Mouse (Mus musculus) right cerebral cortex, postnatal 36 days (tissue): Measurements from ENCODE around the gene Izumo2.

Source experiments
- DNase-seq, 2 experiments: peaks; one replicate each; pipeline ENCODE4 v3.0.0; 2022; ENCODE audit warnings: low spot score in 2 of 2, mixed read lengths in 1 of 2

Gene Izumo2

GRCm38 (mm10) chr7:44708574-44708973, at the start of gene Izumo2:
TSS of gene Izumo2 (plus strand) at chr7:44708742.
- no peak for DNase-seq

DNA sequence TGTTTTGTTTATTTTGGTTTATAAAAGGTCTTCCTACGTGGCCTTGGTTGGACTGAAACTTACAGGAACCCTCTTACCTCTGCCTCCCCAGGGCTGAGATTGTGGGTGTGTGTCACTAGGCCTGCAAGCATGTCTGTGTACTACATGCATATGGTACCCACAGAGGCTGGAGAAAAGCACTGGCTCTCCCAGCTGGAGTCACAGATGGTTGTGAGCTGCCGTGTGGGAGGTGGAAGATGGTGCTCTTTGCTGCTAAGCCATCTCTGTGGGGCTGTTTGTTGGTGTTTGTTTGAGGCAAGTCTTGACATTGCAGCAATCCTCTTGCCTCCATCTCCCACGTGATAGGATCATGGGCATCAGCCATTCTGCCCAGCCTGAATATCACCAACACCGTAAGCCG, 47.3 kb upstream of the Izumo2 start:
- peak; percentile 56 to 64 for DNase-seq

GRCm38 (mm10) chr7:44662168-44662567, 46.4 kb upstream of the Izumo2 start:
- no peak for DNase-seq

DNA sequence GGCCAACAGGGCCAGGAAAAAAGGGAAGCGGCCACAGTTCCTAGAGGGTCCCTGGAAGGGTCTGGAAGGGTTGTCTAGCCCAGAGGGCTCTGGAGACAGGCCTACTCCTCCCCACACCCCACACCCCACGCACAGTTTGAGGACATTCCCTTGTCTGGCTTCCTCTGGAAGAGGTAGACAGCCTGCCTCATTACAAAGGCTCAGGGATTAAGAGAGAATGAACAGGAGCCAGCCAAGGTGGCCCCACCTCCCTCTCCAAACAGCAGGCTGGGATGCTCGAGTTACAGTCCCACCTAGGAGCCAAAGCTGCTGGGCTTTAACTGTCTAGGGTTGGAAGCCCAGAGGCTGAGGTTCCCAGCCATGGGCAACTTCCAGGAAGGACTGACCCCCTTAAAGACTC, 46.0 kb upstream of the Izumo2 start:
- no peak for DNase-seq

DNA sequence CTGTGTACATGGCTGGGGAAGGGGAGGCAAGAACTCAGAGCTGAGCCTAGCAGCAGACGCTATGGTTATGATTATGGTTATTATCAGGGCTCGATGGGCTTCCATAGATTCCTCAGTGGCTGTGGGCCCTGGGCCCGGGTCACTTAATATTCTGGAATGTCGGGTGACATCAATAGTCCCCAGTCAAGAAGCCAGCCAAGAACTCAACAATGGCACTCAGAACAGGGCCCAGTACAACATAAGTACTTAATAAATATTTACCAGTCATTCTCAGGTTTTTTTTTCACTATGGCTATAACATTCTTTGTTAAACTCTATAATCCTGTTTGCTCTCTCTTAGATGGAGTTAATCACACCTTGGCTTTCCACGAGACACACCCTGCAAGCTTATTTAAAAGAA, 45.0 kb upstream of the Izumo2 start:
- no peak for DNase-seq

GRCm38 (mm10) chr7:44664731-44665130, 43.8 kb upstream of the Izumo2 start:
- no peak for DNase-seq

DNA sequence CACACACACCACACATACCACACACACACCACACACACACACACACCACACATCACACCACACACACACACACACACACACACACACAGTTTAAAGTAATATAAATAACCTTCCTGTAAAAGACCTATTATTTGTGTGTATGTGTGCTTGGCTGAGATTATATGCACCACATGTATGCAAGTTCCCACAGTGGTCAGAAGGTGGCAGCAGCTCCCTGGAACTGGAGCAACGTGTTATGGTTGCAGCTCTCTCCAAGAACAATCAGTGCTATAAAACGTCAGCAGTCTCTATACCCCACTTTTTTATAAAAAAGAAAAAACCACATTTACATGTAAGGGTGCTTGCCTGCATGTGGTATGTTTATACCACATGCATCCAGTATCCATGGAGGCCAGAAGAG, 42.1 kb upstream of the Izumo2 start:
- no peak for DNase-seq

DNA sequence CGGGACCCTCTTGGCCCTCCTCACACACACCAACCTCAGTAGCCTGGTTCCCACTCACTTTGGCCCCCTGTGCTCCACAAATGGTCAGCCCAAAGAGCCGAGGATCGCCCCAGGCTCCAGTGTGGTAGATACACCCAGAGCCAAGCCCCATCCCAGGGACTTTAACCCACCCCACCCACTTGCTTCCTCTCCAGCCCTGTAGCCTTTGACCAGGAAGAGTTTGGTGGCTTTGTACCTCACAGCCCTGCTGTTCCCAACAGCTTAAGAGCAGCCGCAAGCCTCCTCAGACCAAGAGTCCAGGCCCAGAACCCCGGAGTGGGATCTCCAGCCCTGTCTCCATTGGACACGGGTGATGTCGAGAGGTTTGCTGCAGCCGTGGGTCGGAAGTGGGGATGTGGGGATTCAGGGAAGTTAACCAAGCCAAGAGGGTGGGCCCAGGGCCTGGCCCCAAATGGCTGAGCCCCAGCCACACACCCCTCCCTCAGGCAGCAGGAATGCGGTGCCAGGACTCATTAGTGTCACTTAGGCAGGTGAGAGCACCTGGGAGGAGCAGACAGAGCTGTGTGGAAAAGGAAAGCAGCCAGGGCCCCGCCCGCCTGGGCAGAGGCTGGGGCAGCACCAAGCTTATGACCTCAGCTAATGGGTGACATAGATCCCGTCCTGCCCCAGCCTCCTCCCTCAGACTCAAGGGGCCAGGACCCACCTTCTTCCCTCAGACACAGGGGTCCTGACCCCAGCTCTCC, 40.4 kb upstream of the Izumo2 start:
- DNase-seq, result no peak

- no peak for DNase-seq
These were observed 39.4 kb upstream of the Izumo2 start for GRCm38 (mm10) chr7:44669103-44669502.

DNA sequence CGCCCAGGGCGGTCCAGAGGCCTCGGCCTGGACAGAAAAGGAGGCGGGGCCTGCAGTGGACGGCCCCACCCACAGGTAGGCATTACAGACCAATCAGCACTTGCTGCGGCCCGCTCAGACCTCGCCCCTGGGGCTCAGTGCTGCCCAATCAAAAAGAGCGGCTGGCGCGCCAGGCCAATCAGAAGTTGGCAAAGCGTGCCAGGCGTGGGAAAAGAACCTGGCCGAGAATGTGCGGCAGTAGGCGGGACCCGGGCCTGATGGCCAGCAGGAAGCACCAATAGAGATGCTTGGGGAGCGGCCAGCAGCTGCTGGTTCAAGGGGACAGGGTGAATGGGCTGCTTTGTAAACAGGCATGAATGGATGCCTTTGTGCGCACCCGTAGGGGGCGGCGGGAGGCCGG, 37.7 kb upstream of the Izumo2 start, which contains the start of gene Myh14:
Gene Myh14, minus strand, starts transcription at position 41 of the 400 bp plus-strand sequence.
- peak; percentile 88 to 92 for DNase-seq

DNA sequence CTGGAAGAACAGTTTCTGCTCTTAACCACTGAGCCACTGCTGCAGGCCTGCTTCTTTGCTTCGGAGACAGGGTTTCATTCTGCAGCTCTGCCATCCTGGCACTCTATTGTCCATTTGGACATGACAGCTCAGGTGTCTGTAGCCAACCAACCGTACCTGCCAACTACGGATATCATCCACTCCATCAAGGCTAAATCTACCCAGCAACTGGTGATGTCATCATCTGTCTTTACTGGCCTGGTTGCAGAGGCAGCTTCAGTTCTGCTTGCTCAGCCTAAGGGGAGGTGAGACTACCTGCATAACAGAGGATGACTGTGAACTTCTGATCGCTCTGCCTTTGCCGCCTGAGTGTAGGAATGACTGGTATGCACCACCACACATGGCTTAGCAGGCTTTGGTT, 36.3 kb upstream of the Izumo2 start:
- no peak for DNase-seq

DNA sequence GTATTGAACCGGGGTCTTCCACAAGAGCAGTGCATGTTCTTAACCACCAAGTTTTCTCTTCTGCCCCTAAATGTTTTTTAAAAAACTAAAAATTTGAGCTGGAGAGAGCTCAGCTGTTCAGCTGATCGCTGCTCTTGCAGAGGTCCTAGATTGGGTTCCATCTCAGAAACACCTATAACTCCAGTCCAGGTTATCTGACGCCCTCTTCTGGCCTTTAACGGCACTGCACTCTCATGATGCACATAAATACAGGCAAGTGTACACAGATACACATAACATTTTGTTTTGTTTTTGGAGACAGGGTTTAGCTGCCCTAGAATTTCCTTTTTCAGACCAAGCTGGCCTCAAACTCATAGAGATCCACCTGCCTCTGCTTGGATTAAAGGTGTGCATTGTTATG, 34.0 kb upstream of the Izumo2 start:
- no peak for DNase-seq

- DNase-seq, result no peak
These were observed 33.4 kb upstream of the Izumo2 start for GRCm38 (mm10) chr7:44675171-44675570.

GRCm38 (mm10) chr7:44676126-44676525, 32.4 kb upstream of the Izumo2 start:
- DNase-seq, result no peak

DNA sequence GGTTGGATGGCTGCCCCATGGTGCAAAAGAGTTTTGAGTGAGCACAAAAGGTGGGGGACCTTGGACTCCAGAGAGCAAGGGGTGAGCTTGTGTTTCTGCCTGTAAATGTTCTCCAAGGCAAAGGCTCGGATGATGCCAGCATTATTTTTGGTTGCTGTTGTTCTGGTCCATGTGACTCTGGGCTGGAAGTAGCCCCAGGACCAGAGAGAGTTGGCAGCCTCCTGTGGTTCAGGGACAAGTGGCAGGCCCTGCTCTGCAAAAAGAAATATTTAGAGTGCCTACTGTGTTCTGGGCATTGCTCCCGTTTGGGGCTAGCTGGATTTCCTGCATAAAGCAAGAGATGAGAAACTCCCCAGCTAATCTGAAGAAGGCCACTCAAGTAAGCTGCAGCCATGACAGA, 31.9 kb upstream of the Izumo2 start:
- DNase-seq, result peak; percentile 49 to 50

- no peak for DNase-seq
These were observed 24.9 kb upstream of the Izumo2 start for GRCm38 (mm10) chr7:44683656-44684055.

DNA sequence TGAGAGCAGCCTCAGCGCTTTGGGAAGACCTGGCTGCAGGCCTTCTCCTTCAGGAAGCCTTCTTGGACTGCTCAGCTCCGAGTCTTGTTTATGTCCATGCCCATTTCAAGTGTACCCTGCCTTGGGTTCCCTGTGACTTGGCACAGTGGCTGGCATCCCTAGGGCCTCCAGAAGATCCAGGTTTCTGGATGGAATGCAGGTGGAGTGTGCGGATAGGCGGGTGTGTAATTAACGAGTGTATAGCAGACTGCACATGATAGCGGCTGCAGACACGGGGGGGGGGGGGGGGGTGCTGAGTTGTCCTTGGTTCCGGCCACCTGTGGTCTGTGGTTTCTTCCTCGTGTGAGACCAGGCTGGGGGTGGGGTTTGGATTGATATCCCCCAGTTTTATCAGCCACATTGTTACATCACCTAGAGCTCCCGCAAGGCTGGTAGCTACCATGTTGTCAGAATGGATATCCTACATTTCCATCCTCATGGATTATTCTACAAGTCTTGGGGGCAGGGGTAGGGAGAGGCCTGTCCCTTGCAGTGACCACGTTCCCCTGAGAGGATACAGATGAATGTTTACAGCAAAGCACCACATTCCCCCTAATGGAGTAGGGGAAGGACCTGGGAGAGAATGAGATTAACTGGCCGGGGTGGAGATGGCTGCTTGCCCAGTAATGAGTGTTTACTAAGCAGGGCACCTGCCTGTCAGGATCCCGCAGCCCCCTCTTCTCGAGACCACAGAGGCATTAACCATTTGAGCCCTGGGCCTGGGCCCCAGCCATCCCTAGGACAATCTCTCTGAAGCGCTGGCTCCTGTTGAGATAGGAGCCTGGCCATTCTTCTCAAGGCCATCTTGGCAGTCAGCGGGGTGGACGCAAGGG, 22.8 kb upstream of the Izumo2 start:
- DNase-seq, result no peak

- no peak for DNase-seq
These were observed 19.7 kb upstream of the Izumo2 start for GRCm38 (mm10) chr7:44688890-44689289.

DNA sequence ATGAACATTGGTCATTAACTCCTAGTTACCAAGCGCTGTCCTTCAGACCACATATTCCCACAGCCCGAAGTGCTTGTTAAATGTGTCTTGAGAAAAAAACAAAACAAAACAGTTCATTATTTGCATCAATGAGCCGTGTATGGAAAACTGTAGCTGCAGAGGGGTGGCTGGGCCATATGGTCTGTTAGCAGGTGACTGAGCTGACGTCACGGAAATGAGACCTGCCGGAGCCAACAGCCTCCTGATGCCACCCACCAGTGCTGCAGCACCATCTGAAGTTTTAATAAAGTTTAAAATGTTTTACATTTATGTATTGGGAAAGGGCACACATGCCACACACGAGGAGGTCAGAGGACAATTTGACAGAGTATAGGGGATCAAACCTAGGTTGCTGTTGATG, 19.2 kb upstream of the Izumo2 start:
- DNase-seq, result no peak

DNA sequence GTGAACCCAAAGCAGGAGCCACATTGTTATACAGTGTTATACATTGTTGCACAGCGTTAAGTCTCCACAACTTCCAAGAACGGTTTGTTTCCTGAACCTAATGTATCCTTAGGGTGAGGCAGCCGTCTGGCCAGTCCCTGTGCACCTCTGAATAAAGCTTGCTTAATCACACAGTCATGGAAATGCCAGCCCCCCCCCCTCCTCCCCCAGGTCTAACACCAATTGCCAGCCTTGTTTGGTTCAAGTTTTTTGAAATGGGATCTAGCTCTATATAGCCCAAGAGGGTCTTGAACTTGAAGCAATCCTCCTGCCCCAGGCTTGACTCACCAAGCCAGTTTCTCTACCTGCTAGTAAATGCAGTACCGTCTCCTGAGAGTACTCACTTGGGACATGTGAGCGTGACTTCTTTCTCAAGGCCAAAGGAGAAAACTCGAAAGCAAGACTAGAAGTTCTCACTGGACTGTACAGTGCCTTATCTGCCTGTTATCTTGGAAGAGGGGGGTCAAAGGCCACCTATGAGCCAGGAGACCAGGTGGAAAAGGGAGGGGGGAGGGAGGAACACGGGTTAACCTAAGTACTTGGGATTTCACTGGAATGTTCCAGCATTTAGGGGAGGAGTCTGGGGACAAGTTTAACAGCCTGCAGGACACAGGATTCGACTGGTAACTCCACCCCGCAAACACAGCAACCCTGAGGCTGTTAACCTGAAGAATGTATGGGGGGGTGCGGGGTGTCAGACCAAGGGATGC, 14.9 kb upstream of the Izumo2 start:
- DNase-seq, result no peak

DNA sequence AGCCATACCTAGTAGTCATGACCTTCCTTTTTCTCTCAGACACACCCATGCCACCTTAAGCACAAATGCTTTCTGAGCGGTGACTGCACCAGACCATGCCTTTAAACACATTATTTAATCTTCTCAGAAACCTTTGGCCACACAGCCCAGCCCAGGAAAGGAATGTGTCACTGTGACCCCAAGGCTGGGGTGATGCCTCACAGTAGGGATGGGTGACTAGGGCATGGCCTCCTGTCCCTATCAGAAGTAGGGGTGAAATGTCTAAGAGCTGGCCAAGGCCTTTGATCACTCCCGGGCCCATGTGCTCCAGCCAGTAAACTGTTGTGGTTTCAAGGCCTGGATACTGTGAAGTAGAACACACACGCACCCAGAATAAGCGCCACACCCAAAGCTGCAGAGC, 13.3 kb upstream of the Izumo2 start:
- DNase-seq, result no peak

GRCm38 (mm10) chr7:44697191-44697710, 11.3 kb upstream of the Izumo2 start:
- DNase-seq, result no peak
